Comparison of ENCODE assay signal across 20 mouse cellular contexts in the genomic region with DNA sequence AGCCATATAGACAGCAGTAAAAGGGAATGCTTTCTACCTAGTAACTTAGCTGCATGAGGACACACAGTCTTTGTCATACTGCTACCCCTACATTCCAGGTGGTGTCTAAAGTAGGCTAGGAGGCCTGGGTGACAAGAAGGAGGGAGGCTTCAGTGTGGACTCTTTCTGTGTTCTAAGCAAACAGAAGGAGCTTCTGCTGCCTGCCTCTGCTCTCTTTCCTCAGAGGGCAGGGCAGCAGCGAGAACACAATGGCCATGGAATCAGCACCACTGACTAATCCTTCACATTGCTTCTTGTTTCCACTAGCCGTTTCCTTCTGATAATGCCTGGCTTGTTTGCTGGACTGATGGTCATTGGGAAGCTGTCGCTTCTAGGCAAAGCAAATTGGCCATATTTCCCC. TPM values are rescaled to one million over a fixed set of nuclear protein-coding genes. Genes with fewer than 3 reads are reported as not detected.
DNase-seq lines count a peak whose midpoint lies in the region; ATAC-seq and TF ChIP-seq lines count a peak whose summit lies in the region.
"Had no signal": no experiment of that assay in that cellular context is flagged by ENCODE, and none has a peak within 500 bp of the region (broad histone marks: within the 10 kb centered on the region; RNA-seq: fewer than 3 reads in every experiment).

No protein-coding gene starts in this region.

- DNase-seq in adrenal gland, adult (ENCODE audit: inconsistent age in 2 of 2, low spot score in 1 of 2): peak; percentile 52 to 57
- no peak for DNase-seq in adrenal gland, postnatal 25 days
- DNase-seq in heart, adult 18-20 months: no peak
- DNase-seq in liver, postnatal 0 days: no peak
- DNase-seq in liver (no peak), 416B (ENCODE audit: low read depth) (peak; percentile 37)
- DNase-seq in urinary bladder, adult 18-20 months (ENCODE audit: low spot score in 2 of 2): no peak
- DNase-seq: adrenal gland, adult 8-10 months; cerebellum, adult 18-20 months; cerebellum, postnatal 36 days; forebrain, postnatal 0 days; kidney, adult 2 months; kidney, postnatal 14 days; right cerebral cortex, postnatal 4 days; thymus, adult 18-20 months had no signal

- peak; percentile 20; the same call in 1 of the 2 replicates for TF ChIP-seq EP300 in liver, postnatal 0 days (IDR thresholded peaks at IDR 0.05; ENCODE audit: low read depth)

- no peak overlapping the region for H3K4me3 ChIP-seq in heart, embryonic 13.5 days
- H3K4me3 ChIP-seq in liver, postnatal 0 days (ENCODE audit: low read depth, low read length): no peak overlapping the region
- H3K4me3 ChIP-seq: embryonic facial prominence, embryonic 12.5 days; limb, embryonic 13.5 days; liver, embryonic 15.5 days; neural tube, embryonic 13.5 days had no signal

- H3K36me3 ChIP-seq in heart, embryonic 13.5 days: peaks cover 5% of the 10 kb centered on the region
- H3K36me3 ChIP-seq in liver, postnatal 0 days (replicated peaks; ENCODE audit: insufficient read depth, low read length): peaks cover 11% of the 10 kb centered on the region
- H3K36me3 ChIP-seq: neural tube, embryonic 13.5 days had no signal

- peaks cover 70% of the 10 kb centered on the region for H3K4me1 ChIP-seq in heart, embryonic 13.5 days
- no peaks in the 10 kb centered on the region for H3K4me1 ChIP-seq in liver, postnatal 0 days (ENCODE audit: insufficient read depth)
- H3K4me1 ChIP-seq: embryonic facial prominence, embryonic 12.5 days; liver, embryonic 15.5 days had no signal

- no peaks in the 10 kb centered on the region for H3K9me3 ChIP-seq in heart, embryonic 13.5 days
- no peaks in the 10 kb centered on the region for H3K9me3 ChIP-seq in liver, postnatal 0 days (ENCODE audit: low read length)
- H3K9me3 ChIP-seq: embryonic facial prominence, embryonic 12.5 days; limb, embryonic 13.5 days; liver, embryonic 15.5 days; neural tube, embryonic 13.5 days had no signal

- H3K4me2 ChIP-seq in heart, embryonic 13.5 days: no peak overlapping the region
- no peak overlapping the region for H3K4me2 ChIP-seq in liver, postnatal 0 days (ENCODE audit: low read depth, low read length)
- H3K4me2 ChIP-seq: embryonic facial prominence, embryonic 12.5 days; limb, embryonic 13.5 days; liver, embryonic 15.5 days; neural tube, embryonic 13.5 days had no signal

- no peak for TF ChIP-seq CTCF in liver, postnatal 0 days (IDR thresholded peaks at IDR 0.05; ENCODE audit: low read depth)

- H3K27ac ChIP-seq in heart, embryonic 13.5 days (replicated peaks): peak overlapping the region; percentile 73
- H3K27ac ChIP-seq in liver, postnatal 0 days (ENCODE audit: low read depth): no peak overlapping the region
- H3K27ac ChIP-seq: embryonic facial prominence, embryonic 12.5 days; limb, embryonic 13.5 days; liver, embryonic 15.5 days; neural tube, embryonic 13.5 days had no signal

- no peak overlapping the region for H3K9ac ChIP-seq in heart, embryonic 13.5 days
- H3K9ac ChIP-seq in liver, postnatal 0 days (replicated peaks): no peak overlapping the region
- H3K9ac ChIP-seq: embryonic facial prominence, embryonic 12.5 days; forebrain, postnatal 0 days; limb, embryonic 13.5 days; liver, embryonic 15.5 days; neural tube, embryonic 13.5 days had no signal

- 41% methylated on average over 3 of the region's 3 CpGs for WGBS in heart, embryonic 13.5 days
- 55% methylated on average over 3 of the region's 3 CpGs for whole genome bisulfite sequencing in liver, postnatal 0 days (ENCODE audit: insufficient replicate concordance)

- no peak for ATAC-seq in heart, embryonic 13.5 days (ENCODE audit: extremely low read depth, insufficient number of reproducible peaks, low FRiP score, low TSS enrichment)
- ATAC-seq in liver, postnatal 0 days: no peak
- ATAC-seq: forebrain, postnatal 0 days had no signal

- no peaks in the 10 kb centered on the region for H3K27me3 ChIP-seq in heart, embryonic 13.5 days (replicated peaks)
- H3K27me3 ChIP-seq in liver, postnatal 0 days (ENCODE audit: insufficient read depth, low read length): no peaks in the 10 kb centered on the region
- H3K27me3 ChIP-seq: embryonic facial prominence, embryonic 12.5 days; limb, embryonic 13.5 days; liver, embryonic 15.5 days; neural tube, embryonic 13.5 days had no signal

RNA-seq across cellular contexts. Expression of a gene that starts 40.4 kb away (rescaled TPM):
- 3.5 and 3.7 TPM in 2 replicates for total RNA-seq in adrenal gland, postnatal 25 days (2021)
- polyA plus RNA-seq in heart, embryonic 13.5 days (2015; fragmentation: Nextera tagmentation; extraction: Ambion mirVana): 0.40 and 0.41 TPM in 2 replicates
- under 1 TPM; 0.54 to 0.65 TPM for total RNA-seq in heart, adult 18-20 months (2021)
- polyA plus RNA-seq in liver, postnatal 0 days (2015; fragmentation: Nextera tagmentation; extraction: Ambion mirVana): 0.07 and 0.08 TPM in 2 replicates

Comparison
In these comparisons a context has a peak if more than half of its experiments do, and no peak if none do; other contexts are left out.
1. DNase-seq: peak in adrenal gland, adult (2 of 2) and 416B (single experiment); none in adrenal gland, postnatal 25 days (single experiment), heart, adult 18-20 months (0 of 2), liver, postnatal 0 days (single experiment), liver (single experiment) and urinary bladder, adult 18-20 months (0 of 2).